Mouse (Mus musculus): ENCODE measurements at regions not wholly inside any gene's neighbourhood (a gene's known extent, or its start where the extent isn't known, plus 50 kb on each side); places are given as distances from the start of the nearest gene placed in this dataset.
A peak's percentile ranks its signal among the peaks of the same experiment; 100 is the strongest.
"Not testable (repeated sequence)": the region's sequence is repeated elsewhere in the genome, so short reads cannot be mapped to it uniquely, and the experiment has no call there.

- Histone ChIP-seq H3K4me3 (replicated peaks; ENCODE audit: low read length) (no peak overlapping the region), H3K27me3 (ENCODE audit: control insufficient read depth, insufficient read depth, low read length) (no peaks in the 10 kb centered on the region), H3K36me3 (replicated peaks; ENCODE audit: control insufficient read depth, insufficient read depth) (peaks cover 21% of the 10 kb centered on the region), H3K4me1 (replicated peaks; ENCODE audit: control insufficient read depth, insufficient read depth, low read length) (peaks cover 18% of the 10 kb centered on the region), H3K27ac (peak overlapping the region; percentile 66), H3K9ac (0 out of 2 replicates have a peak overlapping the region, but pooled peaks have one; percentile 1), H3K4me2 (replicated peaks) (no peak overlapping the region), H3K9me3 (ENCODE audit: control insufficient read depth, low read length) (no peaks in the 10 kb centered on the region)
- ATAC-seq (ENCODE audit: low FRiP score): peak; percentile 60; the same call in 1 of the 2 replicates
- WGBS: 30% methylated on average over 16 of the region's 16 CpGs
- peak; percentile 51 for DNase-seq (ENCODE audit: low spot score)
Measured at GRCm38 (mm10) chr9:41430391-41431343, 269.2 kb upstream of the Ubash3b start.

GRCm38 (mm10) chr9:41429711-41430390, 268.4 kb upstream of the Ubash3b start:
- no peak for DNase-seq (ENCODE audit: low spot score)
- no peak overlapping the region for H3K4me3 ChIP-seq (replicated peaks; ENCODE audit: low read length)
- peaks cover 21% of the 10 kb centered on the region for H3K36me3 ChIP-seq (replicated peaks; ENCODE audit: control insufficient read depth, insufficient read depth)
- H3K4me2 ChIP-seq (replicated peaks): no peak overlapping the region
- H3K9me3 ChIP-seq (ENCODE audit: control insufficient read depth, low read length): no peaks in the 10 kb centered on the region
- ATAC-seq (ENCODE audit: low FRiP score): peak; percentile 27; the same call in 1 of the 2 replicates
- no peak overlapping the region for H3K9ac ChIP-seq
- 27% methylated on average over 10 of the region's 10 CpGs for WGBS
- H3K27me3 ChIP-seq (ENCODE audit: control insufficient read depth, insufficient read depth, low read length): no peaks in the 10 kb centered on the region
- peak overlapping the region; percentile 66 for H3K27ac ChIP-seq
- peaks cover 18% of the 10 kb centered on the region for H3K4me1 ChIP-seq (replicated peaks; ENCODE audit: control insufficient read depth, insufficient read depth, low read length)

- Histone ChIP-seq H3K4me2 (replicated peaks) (no peak overlapping the region), H3K4me3 (replicated peaks; ENCODE audit: low read length) (no peak overlapping the region), H3K36me3 (replicated peaks; ENCODE audit: control insufficient read depth, insufficient read depth) (peaks cover 21% of the 10 kb centered on the region), H3K27me3 (ENCODE audit: control insufficient read depth, insufficient read depth, low read length) (no peaks in the 10 kb centered on the region), H3K4me1 (replicated peaks; ENCODE audit: control insufficient read depth, insufficient read depth, low read length) (peaks cover 18% of the 10 kb centered on the region), H3K27ac (0 out of 2 replicates have a peak overlapping the region, but pooled peaks have one; percentile 11), H3K9me3 (ENCODE audit: control insufficient read depth, low read length) (no peaks in the 10 kb centered on the region), H3K9ac (no peak overlapping the region)
- no peak for DNase-seq (ENCODE audit: low spot score)
- 55% methylated on average over 4 of the region's 4 CpGs for WGBS
- ATAC-seq (ENCODE audit: low FRiP score): no peak
Measured at GRCm38 (mm10) chr9:41429236-41429635, 267.7 kb upstream of the Ubash3b start.

- Histone ChIP-seq H3K27ac (no peak overlapping the region), H3K27me3 (ENCODE audit: control insufficient read depth, insufficient read depth, low read length) (no peaks in the 10 kb centered on the region), H3K36me3 (replicated peaks; ENCODE audit: control insufficient read depth, insufficient read depth) (peaks cover 13% of the 10 kb centered on the region), H3K4me2 (replicated peaks) (no peak overlapping the region), H3K4me3 (replicated peaks; ENCODE audit: low read length) (no peak overlapping the region), H3K9me3 (ENCODE audit: control insufficient read depth, low read length) (no peaks in the 10 kb centered on the region), H3K4me1 (replicated peaks; ENCODE audit: control insufficient read depth, insufficient read depth, low read length) (peaks cover 18% of the 10 kb centered on the region), H3K9ac (no peak overlapping the region)
- DNase-seq (ENCODE audit: low spot score) (no peak), ATAC-seq (ENCODE audit: low FRiP score) (no peak)
- 86% methylated on average over 7 of the region's 7 CpGs for WGBS
Measured at GRCm38 (mm10) chr9:41426698-41427097, 265.2 kb upstream of the Ubash3b start.

- ATAC-seq (ENCODE audit: low FRiP score): no peak
- Histone ChIP-seq H3K36me3 (replicated peaks; ENCODE audit: control insufficient read depth, insufficient read depth) (peaks cover 13% of the 10 kb centered on the region; the same call in 1 of the 2 replicates), H3K9ac (no peak overlapping the region), H3K4me3 (replicated peaks; ENCODE audit: low read length) (no peak overlapping the region), H3K4me1 (replicated peaks; ENCODE audit: control insufficient read depth, insufficient read depth, low read length) (peaks cover 6% of the 10 kb centered on the region), H3K4me2 (replicated peaks) (no peak overlapping the region), H3K27ac (0 out of 2 replicates have a peak overlapping the region, but pooled peaks have one; percentile 7), H3K9me3 (ENCODE audit: control insufficient read depth, low read length) (no peaks in the 10 kb centered on the region), H3K27me3 (ENCODE audit: control insufficient read depth, insufficient read depth, low read length) (no peaks in the 10 kb centered on the region)
- WGBS: 66% methylated on average over 6 of the region's 6 CpGs
- no peak for DNase-seq (ENCODE audit: low spot score)
Measured at GRCm38 (mm10) chr9:41425225-41425624, 263.7 kb upstream of the Ubash3b start.

- DNase-seq (ENCODE audit: low spot score) (no peak), ATAC-seq (ENCODE audit: low FRiP score) (no peak)
- Histone ChIP-seq H3K4me3 (replicated peaks; ENCODE audit: low read length) (no peak overlapping the region), H3K4me1 (replicated peaks; ENCODE audit: control insufficient read depth, insufficient read depth, low read length) (peaks cover 8% of the 10 kb centered on the region), H3K9ac (no peak overlapping the region), H3K4me2 (replicated peaks) (no peak overlapping the region), H3K9me3 (ENCODE audit: control insufficient read depth, low read length) (no peaks in the 10 kb centered on the region), H3K27ac (no peak overlapping the region), H3K27me3 (ENCODE audit: control insufficient read depth, insufficient read depth, low read length) (no peaks in the 10 kb centered on the region), H3K36me3 (replicated peaks; ENCODE audit: control insufficient read depth, insufficient read depth) (peaks cover 24% of the 10 kb centered on the region)
- WGBS: 53% methylated on average over 3 of the region's 3 CpGs
Measured at GRCm38 (mm10) chr9:41413791-41414190, 252.3 kb upstream of the Ubash3b start.

GRCm38 (mm10) chr9:41413091-41413490, 251.6 kb upstream of the Ubash3b start:
- not testable (repeated sequence) for H3K9me3 ChIP-seq (ENCODE audit: control insufficient read depth, low read length); DNase-seq (ENCODE audit: low spot score)

GRCm38 (mm10) chr9:41412174-41412757, 250.8 kb upstream of the Ubash3b start:
- DNase-seq (ENCODE audit: low spot score) (no peak), ATAC-seq (ENCODE audit: low FRiP score) (no peak)
- 33% methylated on average over 5 of the region's 5 CpGs for WGBS
- Histone ChIP-seq H3K9ac (no peak overlapping the region), H3K36me3 (replicated peaks; ENCODE audit: control insufficient read depth, insufficient read depth) (peaks cover 11% of the 10 kb centered on the region), H3K27me3 (ENCODE audit: control insufficient read depth, insufficient read depth, low read length) (no peaks in the 10 kb centered on the region), H3K4me2 (replicated peaks) (no peak overlapping the region), H3K4me3 (replicated peaks; ENCODE audit: low read length) (no peak overlapping the region), H3K27ac (0 out of 2 replicates have a peak overlapping the region, but pooled peaks have one; percentile 9), H3K9me3 (ENCODE audit: control insufficient read depth, low read length) (no peaks in the 10 kb centered on the region), H3K4me1 (replicated peaks; ENCODE audit: control insufficient read depth, insufficient read depth, low read length) (peaks cover 16% of the 10 kb centered on the region)

More at GRCm38 (mm10) chr9:41413091-41413490, 251.6 kb upstream of the Ubash3b start:
- not testable (repeated sequence) for H3K9ac ChIP-seq; H3K27me3 ChIP-seq (ENCODE audit: control insufficient read depth, insufficient read depth, low read length); H3K4me2 ChIP-seq (replicated peaks); H3K4me3 ChIP-seq (replicated peaks; ENCODE audit: low read length); ATAC-seq (ENCODE audit: low FRiP score)
- Histone ChIP-seq H3K27ac (0 out of 2 replicates have a peak overlapping the region, but pooled peaks have one; percentile 22), H3K4me1 (replicated peaks; ENCODE audit: control insufficient read depth, insufficient read depth, low read length) (peaks cover 11% of the 10 kb centered on the region), H3K36me3 (replicated peaks; ENCODE audit: control insufficient read depth, insufficient read depth) (peaks cover 18% of the 10 kb centered on the region)

- H3K27ac ChIP-seq: no peak overlapping the region
- no peak overlapping the region for H3K9ac ChIP-seq
- H3K36me3 ChIP-seq (replicated peaks; ENCODE audit: control insufficient read depth, insufficient read depth): peaks cover 17% of the 10 kb centered on the region; the same call in 1 of the 2 replicates
- H3K9me3 ChIP-seq (ENCODE audit: control insufficient read depth, low read length): no peaks in the 10 kb centered on the region
- no peak overlapping the region for H3K4me2 ChIP-seq (replicated peaks)
- no peaks in the 10 kb centered on the region for H3K27me3 ChIP-seq (ENCODE audit: control insufficient read depth, insufficient read depth, low read length)
- no peak for DNase-seq (ENCODE audit: low spot score)
- H3K4me1 ChIP-seq (replicated peaks; ENCODE audit: control insufficient read depth, insufficient read depth, low read length): peaks cover 10% of the 10 kb centered on the region
- 52% methylated on average over 2 of the region's 2 CpGs for WGBS
- no peak for ATAC-seq (ENCODE audit: low FRiP score)
- no peak overlapping the region for H3K4me3 ChIP-seq (replicated peaks; ENCODE audit: low read length)
Measured at GRCm38 (mm10) chr9:41408301-41408700, 246.8 kb upstream of the Ubash3b start.
